In genomic region chr7:98492331-98492730, GRCm38 (mm10) we compare ENCODE assay signal across 8 mouse cellular contexts. TPM values are rescaled to one million over a fixed set of nuclear protein-coding genes. Genes with fewer than 3 reads are reported as not detected.
DNase-seq lines count a peak whose midpoint lies in the region; ATAC-seq and TF ChIP-seq lines count a peak whose summit lies in the region.
"Had no signal": no experiment of that assay in that cellular context is flagged by ENCODE, and none has a peak within 500 bp of the region (broad histone marks: within the 10 kb centered on the region; RNA-seq: fewer than 3 reads in every experiment).

No protein-coding gene starts in this region.

- no peaks in the 10 kb centered on the region for H3K36me3 ChIP-seq in hindbrain, postnatal 0 days (ENCODE audit: insufficient read depth, low read length)
- no peaks in the 10 kb centered on the region for H3K36me3 ChIP-seq in hindbrain, embryonic 12.5 days
- no peaks in the 10 kb centered on the region for H3K36me3 ChIP-seq in neural tube, embryonic 12.5 days
- H3K36me3 ChIP-seq in liver, embryonic 12.5 days = no peaks in the 10 kb centered on the region

- H3K4me2 ChIP-seq in hindbrain, postnatal 0 days (ENCODE audit: low read depth, low read length) = peak overlapping the region; percentile 18; the same call in 1 of the 2 replicates
- H3K4me2 ChIP-seq in hindbrain, embryonic 12.5 days (replicated peaks) = no peak overlapping the region
- H3K4me2 ChIP-seq in neural tube, embryonic 12.5 days (replicated peaks) = 0 out of 2 replicates have a peak overlapping the region, but pooled peaks have one; percentile 7
- H3K4me2 ChIP-seq in liver, embryonic 12.5 days = peak overlapping the region; percentile 73; the same call in 1 of the 2 replicates

- peaks cover 10% of the 10 kb centered on the region for H3K4me1 ChIP-seq in hindbrain, postnatal 0 days (ENCODE audit: insufficient read depth, low read length)
- peaks cover 7% of the 10 kb centered on the region; the same call in 1 of the 2 replicates for H3K4me1 ChIP-seq in hindbrain, embryonic 12.5 days
- peaks cover 6% of the 10 kb centered on the region; the same call in 1 of the 2 replicates for H3K4me1 ChIP-seq in neural tube, embryonic 12.5 days
- H3K4me1 ChIP-seq in liver, embryonic 12.5 days = peaks cover 37% of the 10 kb centered on the region

- H3K9me3 ChIP-seq in hindbrain, postnatal 0 days (ENCODE audit: low read length) = no peaks in the 10 kb centered on the region
- H3K9me3 ChIP-seq in hindbrain, embryonic 12.5 days (replicated peaks) = no peaks in the 10 kb centered on the region
- H3K9me3 ChIP-seq in neural tube, embryonic 12.5 days = no peaks in the 10 kb centered on the region
- H3K9me3 ChIP-seq in liver, embryonic 12.5 days (replicated peaks) = no peaks in the 10 kb centered on the region

- no peak overlapping the region for H3K9ac ChIP-seq in hindbrain, postnatal 0 days (replicated peaks; ENCODE audit: low read length)
- H3K9ac ChIP-seq in hindbrain, embryonic 12.5 days = no peak overlapping the region
- no peak overlapping the region for H3K9ac ChIP-seq in neural tube, embryonic 12.5 days
- H3K9ac ChIP-seq in liver, embryonic 12.5 days = no peak overlapping the region

- H3K4me3 ChIP-seq in hindbrain, postnatal 0 days (ENCODE audit: low read length) = no peak overlapping the region
- no peak overlapping the region for H3K4me3 ChIP-seq in hindbrain, embryonic 12.5 days
- no peak overlapping the region for H3K4me3 ChIP-seq in neural tube, embryonic 12.5 days
- H3K4me3 ChIP-seq in liver, embryonic 12.5 days = peak overlapping the region; percentile 58

- DNase-seq in hindbrain, postnatal 0 days (ENCODE audit: low spot score) = no peak
- DNase-seq in neural tube, embryonic 10.5 days (ENCODE audit: extremely low spot score, low spot score) = no peak
- DNase-seq in layer of hippocampus, adult 11-12 months (ENCODE audit: low spot score) = no peak
- no peak for DNase-seq in c-Kit-positive CD71-positive TER-119-positive erythroid progenitor cells, embryonic 14.5 days (ENCODE audit: low spot score)

- WGBS in hindbrain, postnatal 0 days = 69% methylated on average over 5 of the region's 5 CpGs
- 67% methylated on average over 5 of the region's 5 CpGs for WGBS in hindbrain, embryonic 12.5 days
- 84% methylated on average over 5 of the region's 5 CpGs for WGBS in neural tube, embryonic 12.5 days
- 47% methylated on average over 5 of the region's 5 CpGs for WGBS in liver, embryonic 12.5 days (ENCODE audit: insufficient replicate concordance)

- ATAC-seq in hindbrain, postnatal 0 days = no peak
- ATAC-seq in hindbrain, embryonic 12.5 days (ENCODE audit: low FRiP score) = no peak
- ATAC-seq in neural tube, embryonic 12.5 days (ENCODE audit: low FRiP score, low read depth) = no peak
- ATAC-seq in liver, embryonic 12.5 days = no peak

- no peak for TF ChIP-seq CTCF in hindbrain, postnatal 0 days (IDR thresholded peaks at IDR 0.05; ENCODE audit: low read depth)

- no peak overlapping the region for H3K27ac ChIP-seq in hindbrain, postnatal 0 days
- no peak overlapping the region for H3K27ac ChIP-seq in hindbrain, embryonic 12.5 days
- no peak overlapping the region for H3K27ac ChIP-seq in neural tube, embryonic 12.5 days
- no peak overlapping the region for H3K27ac ChIP-seq in liver, embryonic 12.5 days

- no peaks in the 10 kb centered on the region for H3K27me3 ChIP-seq in hindbrain, postnatal 0 days (ENCODE audit: insufficient read depth, low read length)
- H3K27me3 ChIP-seq in hindbrain, embryonic 12.5 days = peaks cover 34% of the 10 kb centered on the region
- peaks cover 5% of the 10 kb centered on the region; the same call in 1 of the 2 replicates for H3K27me3 ChIP-seq in neural tube, embryonic 12.5 days (replicated peaks)
- H3K27me3 ChIP-seq in liver, embryonic 12.5 days (replicated peaks) = peaks cover 52% of the 10 kb centered on the region

RNA-seq across cellular contexts. Expression of gene Lrrc32, which starts 3.2 kb away (rescaled TPM):
- 6.4 and 9.1 TPM in 2 replicates for total RNA-seq in hindbrain, postnatal 0 days (2014; rRNA removed)
- 3.9 and 4.7 TPM in 2 replicates for polyA plus RNA-seq in hindbrain, postnatal 0 days (2015; fragmentation: Nextera tagmentation; extraction: Ambion mirVana)
- 4.9 and 6.3 TPM in 2 replicates for polyA plus RNA-seq in hindbrain, embryonic 12.5 days (2016; fragmentation: Nextera tagmentation; extraction: Ambion mirVana)
- 3.9 and 5.7 TPM in 2 replicates for polyA plus RNA-seq in neural tube, embryonic 12.5 days (2016; fragmentation: Nextera tagmentation; extraction: Ambion mirVana)
- 7.4 and 8.3 TPM in 2 replicates for polyA plus RNA-seq in liver, embryonic 12.5 days (2016; fragmentation: Nextera tagmentation; extraction: Ambion mirVana)

RNA-seq across cellular contexts. Expression of gene Gucy2d, which starts 52.1 kb away (rescaled TPM):
- 0.18 TPM in 1 of 2 replicates, not detected in the other for total RNA-seq in hindbrain, postnatal 0 days (2014; rRNA removed)
- 0.18 and 0.20 TPM in 2 replicates for polyA plus RNA-seq in hindbrain, postnatal 0 days (2015; fragmentation: Nextera tagmentation; extraction: Ambion mirVana)
- 0.22 TPM in 1 of 2 replicates, not detected in the other for polyA plus RNA-seq in hindbrain, embryonic 12.5 days (2016; fragmentation: Nextera tagmentation; extraction: Ambion mirVana)
- not detected in 2 replicates for polyA plus RNA-seq in neural tube, embryonic 12.5 days (2016; fragmentation: Nextera tagmentation; extraction: Ambion mirVana)
- not detected in 2 replicates for polyA plus RNA-seq in liver, embryonic 12.5 days (2016; fragmentation: Nextera tagmentation; extraction: Ambion mirVana)
- polyA plus RNA-seq: neural tube, embryonic 11.5 days had no signal
